19 mouse cellular contexts compared by ENCODE assay signal in the genomic region with DNA sequence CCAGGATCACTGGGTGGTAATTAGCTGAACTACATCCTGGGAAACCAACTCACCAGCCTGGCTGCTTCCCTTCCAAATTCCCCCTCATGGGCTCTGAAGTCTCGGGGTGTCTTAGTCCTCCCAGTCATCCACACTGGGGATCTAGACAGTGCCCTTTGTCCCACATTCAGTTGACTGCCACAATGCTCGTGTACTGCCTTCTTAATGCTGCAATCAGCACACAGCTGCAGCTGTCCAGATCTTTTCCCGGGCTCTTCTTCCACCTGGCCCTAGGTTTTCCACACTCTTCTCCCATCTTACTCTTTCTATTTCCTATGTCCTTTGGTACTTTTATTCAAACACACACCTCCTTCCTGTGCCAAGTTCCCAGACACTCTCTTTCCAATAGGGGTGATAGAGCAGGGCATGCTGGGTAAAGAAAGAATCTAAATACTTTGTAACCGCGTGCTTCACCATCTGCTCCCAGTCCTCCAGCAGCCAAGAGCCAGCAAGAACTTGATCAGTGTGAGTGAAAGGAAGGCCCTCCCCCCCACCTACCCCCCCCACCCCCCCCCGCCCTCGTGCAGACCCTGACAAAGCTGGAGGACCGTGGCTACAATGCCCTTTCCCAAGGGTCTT. TPM values are rescaled to one million over a fixed set of nuclear protein-coding genes. Genes with fewer than 3 reads are reported as not detected.
DNase-seq lines count a peak whose midpoint lies in the region; ATAC-seq and TF ChIP-seq lines count a peak whose summit lies in the region.
"Had no signal": no experiment of that assay in that cellular context is flagged by ENCODE, and none has a peak within 500 bp of the region (broad histone marks: within the 10 kb centered on the region; RNA-seq: fewer than 3 reads in every experiment).

No protein-coding gene starts in this region.

- H3K36me3 ChIP-seq in hindbrain, embryonic 11.5 days (ENCODE audit: control insufficient read depth, insufficient read depth, low read length): no peaks in the 10 kb centered on the region
- H3K36me3 ChIP-seq in hindbrain, embryonic 13.5 days: no peaks in the 10 kb centered on the region
- no peaks in the 10 kb centered on the region for H3K36me3 ChIP-seq in embryonic facial prominence, embryonic 14.5 days (ENCODE audit: control insufficient read depth, insufficient read depth, low read length)
- H3K36me3 ChIP-seq in liver, postnatal 0 days (replicated peaks; ENCODE audit: insufficient read depth, low read length): peaks cover 12% of the 10 kb centered on the region
- H3K36me3 ChIP-seq: intestine, embryonic 15.5 days; limb, embryonic 12.5 days; stomach, embryonic 15.5 days had no signal

- no peak for TF ChIP-seq CTCF in liver, postnatal 0 days (IDR thresholded peaks at IDR 0.05; ENCODE audit: low read depth)

- no peaks in the 10 kb centered on the region for H3K27me3 ChIP-seq in hindbrain, embryonic 11.5 days (ENCODE audit: control insufficient read depth, insufficient read depth, low read length)
- H3K27me3 ChIP-seq in hindbrain, embryonic 13.5 days: no peaks in the 10 kb centered on the region
- no peaks in the 10 kb centered on the region for H3K27me3 ChIP-seq in embryonic facial prominence, embryonic 14.5 days (replicated peaks; ENCODE audit: control insufficient read depth, insufficient read depth, low read length)
- H3K27me3 ChIP-seq in liver, postnatal 0 days (ENCODE audit: insufficient read depth, low read length): no peaks in the 10 kb centered on the region
- H3K27me3 ChIP-seq: intestine, embryonic 15.5 days; limb, embryonic 12.5 days; stomach, embryonic 15.5 days had no signal

- no peak for ATAC-seq in hindbrain, embryonic 11.5 days (ENCODE audit: low FRiP score)
- ATAC-seq in hindbrain, embryonic 13.5 days (ENCODE audit: low FRiP score): no peak
- ATAC-seq in embryonic facial prominence, embryonic 14.5 days (ENCODE audit: low read depth): no peak
- ATAC-seq in liver, postnatal 0 days: no peak
- ATAC-seq: activated CD4-positive, CD25-positive, alpha-beta regulatory T cell, adult 4 months; intestine, embryonic 15.5 days had no signal

- no peak overlapping the region for H3K27ac ChIP-seq in hindbrain, embryonic 11.5 days (ENCODE audit: low read depth, low read length)
- no peak overlapping the region for H3K27ac ChIP-seq in hindbrain, embryonic 13.5 days
- no peak overlapping the region for H3K27ac ChIP-seq in embryonic facial prominence, embryonic 14.5 days (replicated peaks; ENCODE audit: low read depth, low read length)
- peak overlapping the region; percentile 91 for H3K27ac ChIP-seq in liver, postnatal 0 days (ENCODE audit: low read depth)
- H3K27ac ChIP-seq: heart, adult 2 months; intestine, embryonic 15.5 days; limb, embryonic 12.5 days; stomach, embryonic 15.5 days had no signal

- TF ChIP-seq EP300 in liver, postnatal 0 days (IDR thresholded peaks at IDR 0.05; ENCODE audit: low read depth): no peak

- H3K4me2 ChIP-seq in hindbrain, embryonic 11.5 days (replicated peaks; ENCODE audit: low read depth, low read length): no peak overlapping the region
- H3K4me2 ChIP-seq in hindbrain, embryonic 13.5 days: no peak overlapping the region
- H3K4me2 ChIP-seq in embryonic facial prominence, embryonic 14.5 days (ENCODE audit: low read depth, low read length): no peak overlapping the region
- H3K4me2 ChIP-seq in liver, postnatal 0 days (ENCODE audit: low read depth, low read length): peak overlapping the region; percentile 66
- H3K4me2 ChIP-seq: intestine, embryonic 15.5 days; limb, embryonic 12.5 days; stomach, embryonic 15.5 days had no signal

- WGBS in hindbrain, embryonic 11.5 days: 60% methylated on average over 8 of the region's 8 CpGs
- 43% methylated on average over 8 of the region's 8 CpGs for WGBS in hindbrain, embryonic 13.5 days
- WGBS in embryonic facial prominence, embryonic 14.5 days: 66% methylated on average over 5 of the region's 8 CpGs
- WGBS in liver, postnatal 0 days (ENCODE audit: insufficient replicate concordance): 43% methylated on average over 6 of the region's 8 CpGs

- H3K9ac ChIP-seq in hindbrain, embryonic 11.5 days (ENCODE audit: low read depth, low read length): no peak overlapping the region
- H3K9ac ChIP-seq in hindbrain, embryonic 13.5 days: no peak overlapping the region
- no peak overlapping the region for H3K9ac ChIP-seq in embryonic facial prominence, embryonic 14.5 days (ENCODE audit: low read depth, low read length)
- peak overlapping the region; percentile 74 for H3K9ac ChIP-seq in liver, postnatal 0 days (replicated peaks)
- H3K9ac ChIP-seq: intestine, embryonic 15.5 days; limb, embryonic 12.5 days; stomach, embryonic 15.5 days had no signal

- H3K9me3 ChIP-seq in hindbrain, embryonic 11.5 days (ENCODE audit: control insufficient read depth, low read length): no peaks in the 10 kb centered on the region
- H3K9me3 ChIP-seq in hindbrain, embryonic 13.5 days: no peaks in the 10 kb centered on the region
- no peaks in the 10 kb centered on the region for H3K9me3 ChIP-seq in embryonic facial prominence, embryonic 14.5 days (ENCODE audit: control insufficient read depth, low read length)
- no peaks in the 10 kb centered on the region for H3K9me3 ChIP-seq in liver, postnatal 0 days (ENCODE audit: low read length)
- H3K9me3 ChIP-seq: intestine, embryonic 15.5 days; limb, embryonic 12.5 days; stomach, embryonic 15.5 days had no signal

- H3K4me3 ChIP-seq in hindbrain, embryonic 11.5 days (ENCODE audit: low read depth, low read length): no peak overlapping the region
- H3K4me3 ChIP-seq in hindbrain, embryonic 13.5 days: no peak overlapping the region
- no peak overlapping the region for H3K4me3 ChIP-seq in embryonic facial prominence, embryonic 14.5 days (ENCODE audit: low read depth, low read length)
- peak overlapping the region; percentile 50 for H3K4me3 ChIP-seq in liver, postnatal 0 days (ENCODE audit: low read depth, low read length)
- H3K4me3 ChIP-seq: heart, adult 2 months; intestine, embryonic 15.5 days; limb, embryonic 12.5 days; stomach, embryonic 15.5 days had no signal

- no peaks in the 10 kb centered on the region for H3K4me1 ChIP-seq in hindbrain, embryonic 11.5 days (replicated peaks; ENCODE audit: control insufficient read depth, insufficient read depth, low read length)
- H3K4me1 ChIP-seq in hindbrain, embryonic 13.5 days (replicated peaks): peaks cover 11% of the 10 kb centered on the region; the same call in 1 of the 2 replicates
- no peaks in the 10 kb centered on the region for H3K4me1 ChIP-seq in embryonic facial prominence, embryonic 14.5 days (ENCODE audit: control insufficient read depth, insufficient read depth, low read length)
- H3K4me1 ChIP-seq in liver, postnatal 0 days (ENCODE audit: insufficient read depth): peaks cover 9% of the 10 kb centered on the region; the same call in 1 of the 2 replicates
- H3K4me1 ChIP-seq: intestine, embryonic 15.5 days; limb, embryonic 12.5 days; stomach, embryonic 15.5 days had no signal

- DNase-seq in hindbrain, embryonic 11.5 days (ENCODE audit: low spot score): peak; percentile 5
- DNase-seq in lung, postnatal 10 days: peak; percentile 28
- DNase-seq in lung, adult 18-20 months: no peak
- DNase-seq in embryonic facial prominence, embryonic 14.5 days (ENCODE audit: low spot score): peak; percentile 10
- DNase-seq in liver, postnatal 0 days: no peak
- no peak for DNase-seq in MN1 (ENCODE audit: low spot score)
- DNase-seq in kidney, adult 11 months: no peak
- DNase-seq: cerebellum, adult 11-12 months; embryo, embryonic 11 days; heart, adult 2 months; heart, postnatal 14 days; kidney, postnatal 10 days; thymus, postnatal 25 days had no signal

RNA-seq across cellular contexts. Expression of a gene that starts 1.4 kb away (rescaled TPM):
- 0.27 TPM in 1 of 2 replicates, not detected in the other for polyA plus RNA-seq in hindbrain, embryonic 11.5 days (2014; fragmentation: Nextera tagmentation; extraction: Ambion mirVana)
- polyA plus RNA-seq in hindbrain, embryonic 13.5 days (2015; fragmentation: Nextera tagmentation; extraction: Ambion mirVana): 1.0 and 1.3 TPM in 2 replicates
- 0.33 and 0.39 TPM in 2 replicates for polyA plus RNA-seq in embryonic facial prominence, embryonic 14.5 days (2014; fragmentation: Nextera tagmentation; extraction: Ambion mirVana)
- 1,712 and 1,929 TPM in 2 replicates for polyA plus RNA-seq in liver, postnatal 0 days (2015; fragmentation: Nextera tagmentation; extraction: Ambion mirVana)
- polyA plus RNA-seq: activated CD4-positive, CD25-positive, alpha-beta regulatory T cell, adult 4 months; limb, embryonic 12.5 days had no signal

RNA-seq across cellular contexts. Expression of a gene that starts 20.9 kb away (rescaled TPM):
- not detected in 2 replicates for polyA plus RNA-seq in hindbrain, embryonic 11.5 days (2014; fragmentation: Nextera tagmentation; extraction: Ambion mirVana)
- not detected in 2 replicates for polyA plus RNA-seq in hindbrain, embryonic 13.5 days (2015; fragmentation: Nextera tagmentation; extraction: Ambion mirVana)
- polyA plus RNA-seq in embryonic facial prominence, embryonic 14.5 days (2014; fragmentation: Nextera tagmentation; extraction: Ambion mirVana): not detected in 2 replicates
- polyA plus RNA-seq in liver, postnatal 0 days (2015; fragmentation: Nextera tagmentation; extraction: Ambion mirVana): 173 and 210 TPM in 2 replicates
- polyA plus RNA-seq: activated CD4-positive, CD25-positive, alpha-beta regulatory T cell, adult 4 months; small intestine, adult 2 months had no signal

RNA-seq across cellular contexts. Expression of a gene that starts 29.0 kb away (rescaled TPM):
- polyA plus RNA-seq in hindbrain, embryonic 11.5 days (2014; fragmentation: Nextera tagmentation; extraction: Ambion mirVana): 17.7 and 19.3 TPM in 2 replicates
- polyA plus RNA-seq in hindbrain, embryonic 13.5 days (2015; fragmentation: Nextera tagmentation; extraction: Ambion mirVana): 16.9 and 19.2 TPM in 2 replicates
- 9.8 and 9.9 TPM in 2 replicates for polyA plus RNA-seq in embryonic facial prominence, embryonic 14.5 days (2014; fragmentation: Nextera tagmentation; extraction: Ambion mirVana)
- 2.8 and 3.1 TPM in 2 replicates for polyA plus RNA-seq in liver, postnatal 0 days (2015; fragmentation: Nextera tagmentation; extraction: Ambion mirVana)

RNA-seq across cellular contexts. Expression of a gene that starts 35.9 kb away (rescaled TPM):
- not detected in 2 replicates for polyA plus RNA-seq in hindbrain, embryonic 11.5 days (2014; fragmentation: Nextera tagmentation; extraction: Ambion mirVana)
- not detected in 2 replicates for polyA plus RNA-seq in hindbrain, embryonic 13.5 days (2015; fragmentation: Nextera tagmentation; extraction: Ambion mirVana)
- 0.10 TPM in 1 of 2 replicates, not detected in the other for polyA plus RNA-seq in embryonic facial prominence, embryonic 14.5 days (2014; fragmentation: Nextera tagmentation; extraction: Ambion mirVana)
- polyA plus RNA-seq in liver, postnatal 0 days (2015; fragmentation: Nextera tagmentation; extraction: Ambion mirVana): 631 and 661 TPM in 2 replicates
- polyA plus RNA-seq: activated CD4-positive, CD25-positive, alpha-beta regulatory T cell, adult 4 months; small intestine, adult 2 months had no signal

RNA-seq across cellular contexts. Expression of a gene that starts 43.2 kb away (rescaled TPM):
- 0.94 and 1.2 TPM in 2 replicates for polyA plus RNA-seq in hindbrain, embryonic 11.5 days (2014; fragmentation: Nextera tagmentation; extraction: Ambion mirVana)
- 0.97 and 1.00 TPM in 2 replicates for polyA plus RNA-seq in hindbrain, embryonic 13.5 days (2015; fragmentation: Nextera tagmentation; extraction: Ambion mirVana)
- 37.2 and 43.6 TPM in 2 replicates for polyA plus RNA-seq in embryonic facial prominence, embryonic 14.5 days (2014; fragmentation: Nextera tagmentation; extraction: Ambion mirVana)
- 5.4 and 6.0 TPM in 2 replicates for polyA plus RNA-seq in liver, postnatal 0 days (2015; fragmentation: Nextera tagmentation; extraction: Ambion mirVana)

Comparison
In these comparisons a context has a peak if more than half of its experiments do, and no peak if none do; other contexts are left out.
1. DNase-seq: peak in hindbrain, embryonic 11.5 days (single experiment), lung, postnatal 10 days (single experiment) and embryonic facial prominence, embryonic 14.5 days (single experiment); none in lung, adult 18-20 months (0 of 2), liver, postnatal 0 days (single experiment), MN1 (single experiment) and kidney, adult 11 months (single experiment).
2. RNA of a gene that starts 1.4 kb away (polyA plus RNA-seq): 1,712 to 1,929 TPM in liver, postnatal 0 days; 1.0 to 1.3 TPM in hindbrain, embryonic 13.5 days, 0.33 to 0.39 TPM in embryonic facial prominence, embryonic 14.5 days and 0.27 TPM in hindbrain, embryonic 11.5 days; every median in the first group is over 100 times any median in the second.
3. RNA of a gene that starts 20.9 kb away (polyA plus RNA-seq): 173 to 210 TPM in liver, postnatal 0 days; not detected in hindbrain, embryonic 11.5 days, not detected in hindbrain, embryonic 13.5 days and not detected in embryonic facial prominence, embryonic 14.5 days; every median in the first group is over 100 times any median in the second.